Mouse (Mus musculus): ENCODE data around the gene Zfp385c. TPM values are rescaled to one million over a fixed set of nuclear protein-coding genes. Genes with fewer than 3 reads are reported as not detected.

Zfp385c gene
- polyA plus RNA-seq, 1 experiment from 2014 or later = not detected

Other genes with a start within 250 kb of the Zfp385c start
- gene Klhl11, start 219.7 kb downstream of the Zfp385c start, polyA plus RNA-seq (2015; fragmentation: Nextera tagmentation; extraction: Ambion mirVana) = 2.4 and 2.6 TPM in 2 replicates
- gene Acly, start 164.5 kb downstream of the Zfp385c start, polyA plus RNA-seq (2015; fragmentation: Nextera tagmentation; extraction: Ambion mirVana) = 86.2 and 108 TPM in 2 replicates
- 0.08 and 0.16 TPM in 2 replicates for gene Ttc25, start 146.8 kb downstream of the Zfp385c start, polyA plus RNA-seq (2015; fragmentation: Nextera tagmentation; extraction: Ambion mirVana)
- gene Cnp, start 117.6 kb downstream of the Zfp385c start, polyA plus RNA-seq (2015; fragmentation: Nextera tagmentation; extraction: Ambion mirVana) = 13.2 and 14.1 TPM in 2 replicates
- gene Nkiras2, start 73.2 kb downstream of the Zfp385c start, polyA plus RNA-seq (2015; fragmentation: Nextera tagmentation; extraction: Ambion mirVana) = 19.9 and 20.9 TPM in 2 replicates
- gene Dnajc7, start 72.3 kb downstream of the Zfp385c start, polyA plus RNA-seq (2015; fragmentation: Nextera tagmentation; extraction: Ambion mirVana) = 70.7 and 86.2 TPM in 2 replicates
- gene Dhx58, start 11.8 kb upstream of the Zfp385c start, polyA plus RNA-seq (2015; fragmentation: Nextera tagmentation; extraction: Ambion mirVana) = 1.6 and 1.7 TPM in 2 replicates
- 20.9 and 23.8 TPM in 2 replicates for gene Kat2a, start 20.0 kb upstream of the Zfp385c start, polyA plus RNA-seq (2015; fragmentation: Nextera tagmentation; extraction: Ambion mirVana)
- gene Hspb9, start 21.4 kb upstream of the Zfp385c start, polyA plus RNA-seq (2015; fragmentation: Nextera tagmentation; extraction: Ambion mirVana) = 0.17 and 0.43 TPM in 2 replicates
- 18.8 and 20.5 TPM in 2 replicates for gene Rab5c, start 45.8 kb upstream of the Zfp385c start, polyA plus RNA-seq (2015; fragmentation: Nextera tagmentation; extraction: Ambion mirVana)
- not detected in 2 replicates for gene Kcnh4, start 67.5 kb upstream of the Zfp385c start, polyA plus RNA-seq (2015; fragmentation: Nextera tagmentation; extraction: Ambion mirVana)
- not detected in 2 replicates for gene Hcrt, start 70.5 kb upstream of the Zfp385c start, polyA plus RNA-seq (2015; fragmentation: Nextera tagmentation; extraction: Ambion mirVana)
- 1.4 and 2.4 TPM in 2 replicates for gene Ghdc, start 78.5 kb upstream of the Zfp385c start, polyA plus RNA-seq (2015; fragmentation: Nextera tagmentation; extraction: Ambion mirVana)
- 21.1 and 23.8 TPM in 2 replicates for gene Stat5b, start 158.3 kb upstream of the Zfp385c start, polyA plus RNA-seq (2015; fragmentation: Nextera tagmentation; extraction: Ambion mirVana)
- gene Stat5a, start 166.9 kb upstream of the Zfp385c start, polyA plus RNA-seq (2015; fragmentation: Nextera tagmentation; extraction: Ambion mirVana) = 11.1 and 14.6 TPM in 2 replicates
- 28.5 and 32.8 TPM in 2 replicates for gene Stat3, start 247.1 kb upstream of the Zfp385c start, polyA plus RNA-seq (2015; fragmentation: Nextera tagmentation; extraction: Ambion mirVana)